Mouse (Mus musculus) right cerebral cortex, postnatal 25 days (tissue): ENCODE measurements at regions not wholly inside any gene's neighbourhood (a gene's known extent, or its start where the extent isn't known, plus 50 kb on each side); places are given as distances from the start of the nearest gene placed in this dataset.
A peak's percentile ranks its signal among the peaks of the same experiment; 100 is the strongest.

Source experiments
- DNase-seq: peaks from one replicate; pipeline ENCODE4 v3.0.0; 2022

GRCm38 (mm10) chr4:152825185-152825584 lies 347.5 kb upstream of the Kcnab2 start:
- no peak for DNase-seq

GRCm38 (mm10) chr4:152816139-152816757 lies 338.6 kb upstream of the Kcnab2 start:
- peak; percentile 27 for DNase-seq

GRCm38 (mm10) chr4:152806611-152807010 lies 328.9 kb upstream of the Kcnab2 start:
- DNase-seq = no peak

GRCm38 (mm10) chr4:152799392-152799791 lies 321.7 kb upstream of the Kcnab2 start:
- DNase-seq = no peak

GRCm38 (mm10) chr4:152788431-152788830 lies 310.8 kb upstream of the Kcnab2 start:
- DNase-seq = peak; percentile 35

- no peak for DNase-seq
Measured at GRCm38 (mm10) chr4:152784972-152785371, 307.3 kb upstream of the Kcnab2 start.

- DNase-seq = peak; percentile 40
Measured at GRCm38 (mm10) chr4:152779526-152779925, 301.9 kb upstream of the Kcnab2 start.

- no peak for DNase-seq
Measured at GRCm38 (mm10) chr4:152775801-152776200, 298.1 kb upstream of the Kcnab2 start.

- no peak for DNase-seq
Measured at GRCm38 (mm10) chr4:152771386-152771785, 293.7 kb upstream of the Kcnab2 start.

GRCm38 (mm10) chr4:152767372-152767771 lies 289.7 kb upstream of the Kcnab2 start:
- DNase-seq = no peak

- no peak for DNase-seq
Measured at GRCm38 (mm10) chr4:152763116-152763515, 285.4 kb upstream of the Kcnab2 start.

GRCm38 (mm10) chr4:152762576-152762975 lies 284.9 kb upstream of the Kcnab2 start:
- no peak for DNase-seq

- DNase-seq = no peak
Measured at GRCm38 (mm10) chr4:152757191-152757590, 279.5 kb upstream of the Kcnab2 start.

GRCm38 (mm10) chr4:152756535-152756934 lies 278.9 kb upstream of the Kcnab2 start:
- DNase-seq = no peak

GRCm38 (mm10) chr4:152755756-152756155 lies 278.1 kb upstream of the Kcnab2 start:
- DNase-seq = no peak

- DNase-seq = no peak
Measured at GRCm38 (mm10) chr4:152744366-152744765, 266.7 kb upstream of the Kcnab2 start.

- DNase-seq = no peak
Measured at GRCm38 (mm10) chr4:152733017-152733416, 255.3 kb upstream of the Kcnab2 start.

- peak; percentile 54 for DNase-seq
Measured at GRCm38 (mm10) chr4:152731988-152732387, 254.3 kb upstream of the Kcnab2 start.

GRCm38 (mm10) chr4:152731082-152731720 lies 253.5 kb upstream of the Kcnab2 start:
- DNase-seq = no peak

GRCm38 (mm10) chr4:152729421-152729820 lies 251.8 kb upstream of the Kcnab2 start:
- DNase-seq = no peak

GRCm38 (mm10) chr4:152725881-152726280 lies 248.2 kb upstream of the Kcnab2 start:
- DNase-seq = peak; percentile 20

GRCm38 (mm10) chr4:152725423-152725822 lies 247.8 kb upstream of the Kcnab2 start:
- no peak for DNase-seq

- no peak for DNase-seq
Measured at GRCm38 (mm10) chr4:152724741-152725140, 247.1 kb upstream of the Kcnab2 start.

- no peak for DNase-seq
Measured at GRCm38 (mm10) chr4:152724026-152724425, 246.4 kb upstream of the Kcnab2 start.

GRCm38 (mm10) chr4:152720528-152720927 lies 242.9 kb upstream of the Kcnab2 start:
- DNase-seq = no peak
